Mouse (Mus musculus) heart, embryonic 15.5 days (tissue): ENCODE measurements around the gene H2-M3. TPM values are rescaled to one million over a fixed set of nuclear protein-coding genes. Genes with fewer than 3 reads are reported as not detected.

Source experiments
- ATAC-seq: fragments of 200-750 bp; cut with Nextera tagmentation; replicated peaks from 2 replicates; pipeline ENCODE4 v1.8.0; 2017; ENCODE audit warnings: low read depth, moderate TSS enrichment; ENCODE audit not compliant: insufficient number of reproducible peaks, insufficient read depth, low FRiP score
- H3K27ac ChIP-seq: fragments of 300-500 bp; sonication (generic); 2 replicates; pipeline ENCODE4 v1.5.1; 2015; ENCODE audit warnings: mild to moderate bottlenecking, inconsistent platforms
- H3K27me3 ChIP-seq: fragments of 300-500 bp; sonication (generic); 2 replicates; pipeline ENCODE4 v1.6.1; 2015; ENCODE audit warnings: inconsistent platforms
- H3K36me3 ChIP-seq: fragments of 300-500 bp; sonication (generic); 2 replicates; pipeline ENCODE4 v1.6.1; 2015; ENCODE audit warnings: mild to moderate bottlenecking, inconsistent platforms
- H3K4me1 ChIP-seq: fragments of 300-500 bp; sonication (generic); replicated peaks from 2 replicates; pipeline ENCODE4 v1.6.1; 2015; ENCODE audit warnings: inconsistent platforms
- H3K4me2 ChIP-seq: fragments of 300-500 bp; sonication (generic); 2 replicates; pipeline ENCODE4 v1.6.1; 2015; ENCODE audit warnings: inconsistent platforms, mild to moderate bottlenecking, moderate library complexity
- H3K4me3 ChIP-seq: fragments of 300-500 bp; sonication (generic); 2 replicates; pipeline ENCODE4 v1.5.1; 2015; ENCODE audit warnings: mild to moderate bottlenecking, inconsistent platforms
- H3K9ac ChIP-seq: fragments of 300-500 bp; sonication (generic); 2 replicates; pipeline ENCODE4 v1.6.1; 2015; ENCODE audit warnings: mild to moderate bottlenecking, inconsistent platforms
- H3K9me3 ChIP-seq: fragments of 300-500 bp; sonication (generic); replicated peaks from 2 replicates; pipeline ENCODE4 v1.6.1; 2016; ENCODE audit warnings: inconsistent platforms
- WGBS: fragments of 180-500 bp; shearing (Covaris S2); methylation state at CpG from one replicate; pipeline ENCODE4 v1.1.7; 2015; ENCODE audit warnings: mixed read lengths; 5-methylcytosine and 5-hydroxymethylcytosine counted together
- polyA plus RNA-seq: library from polyadenylated mRNA; unstranded; fragments of >200 nt; fragmentation: Nextera tagmentation; extraction: Ambion mirVana; gene quantifications from 2 replicates; pipeline ENCODE4 v1.2.1, GENCODE M21; 2015

The H2-M3 gene
- polyA plus RNA-seq, 1 experiment from 2014 or later, result 1.5 TPM

DNA sequence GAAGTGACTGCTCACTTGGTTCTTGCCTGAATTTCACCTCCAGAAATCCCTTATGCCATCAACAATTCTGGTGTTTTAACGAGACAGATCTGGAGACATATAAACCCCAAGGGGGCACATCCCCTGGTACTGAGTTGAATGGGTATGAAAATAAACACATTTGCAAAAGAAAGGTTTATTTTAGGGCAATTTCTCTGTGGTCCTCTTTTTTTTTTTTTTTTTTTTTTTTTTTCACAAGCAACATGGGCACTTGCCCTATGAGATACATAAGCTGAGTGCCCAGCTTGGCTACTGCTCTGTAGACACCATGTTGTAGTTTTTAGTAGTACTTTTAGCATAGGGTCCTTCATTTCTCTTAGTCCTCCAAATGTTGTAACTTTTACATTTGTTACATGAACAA lies 13.3 kb downstream of the H2-M3 start, which contains the start of gene Olfr99:
Gene Olfr99, minus strand, starts transcription at position 101 of the 400 bp plus-strand sequence.
- no peaks in the 10 kb centered on the region for H3K4me1 ChIP-seq
- H3K27me3 ChIP-seq, result no peaks in the 10 kb centered on the region
- no peak within 1 kb of the TSS for H3K27ac ChIP-seq
- 62% methylated on average over 1 of the region's 1 CpGs for WGBS
- no peak within 1 kb of the TSS for H3K9ac ChIP-seq
- H3K4me2 ChIP-seq, result no peak within 1 kb of the TSS
- H3K9me3 ChIP-seq, result no peaks in the 10 kb centered on the region
- no peaks in the 10 kb centered on the region for H3K36me3 ChIP-seq
- no peak within 1 kb of the TSS for H3K4me3 ChIP-seq
- no peak for ATAC-seq

DNA sequence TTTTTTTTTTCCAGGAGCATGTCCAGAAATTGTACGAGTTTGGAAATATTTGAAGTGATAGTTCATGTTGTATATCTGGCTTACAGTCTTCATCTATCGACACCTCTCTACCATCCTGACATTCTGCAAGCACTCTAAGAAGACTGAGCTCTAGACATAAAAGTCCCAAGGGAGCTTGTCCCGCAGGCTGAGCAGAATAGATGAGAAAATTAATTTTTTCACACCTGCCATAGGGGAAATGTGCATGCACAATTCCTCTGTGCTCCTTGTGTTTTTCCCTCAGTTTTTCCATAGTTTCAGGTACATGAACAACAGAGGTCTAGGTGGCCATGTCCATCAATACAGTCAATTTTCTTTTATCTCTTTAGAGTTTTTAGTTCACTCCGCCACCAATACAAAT lies 34.2 kb downstream of the H2-M3 start, which contains the start of gene Olfr101:
Gene Olfr101, minus strand, starts transcription at position 101 of the 400 bp plus-strand sequence.
- Histone ChIP-seq H3K9ac (no peak within 1 kb of the TSS), H3K4me1 (no peaks in the 10 kb centered on the region), H3K36me3 (no peaks in the 10 kb centered on the region), H3K27ac (no peak within 1 kb of the TSS), H3K4me3 (no peak within 1 kb of the TSS), H3K4me2 (no peak within 1 kb of the TSS), H3K9me3 (no peaks in the 10 kb centered on the region), H3K27me3 (no peaks in the 10 kb centered on the region)
- 66% methylated on average over 4 of the region's 4 CpGs for WGBS
- no peak for ATAC-seq

DNA sequence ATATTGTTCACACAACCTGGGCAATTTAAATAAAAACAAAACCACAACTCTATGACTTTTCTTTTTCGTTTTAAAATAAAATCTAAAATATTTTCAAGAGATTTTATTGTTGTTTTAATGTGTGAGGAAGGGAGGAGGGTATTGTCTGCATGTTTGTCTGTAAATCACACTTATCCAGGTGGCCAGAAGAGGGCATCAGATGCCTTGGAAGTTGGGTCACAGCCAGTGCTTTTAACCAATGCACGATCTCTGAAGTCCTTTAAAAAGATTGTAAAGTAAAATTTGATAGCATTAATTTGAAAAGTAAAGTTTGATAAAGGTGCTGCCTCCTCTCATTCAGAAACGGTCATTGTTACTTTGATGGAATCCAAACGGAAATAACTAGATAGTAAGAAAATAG lies 38.5 kb downstream of the H2-M3 start:
- no peaks in the 10 kb centered on the region for H3K36me3 ChIP-seq
- 30% methylated on average over 4 of the region's 4 CpGs for WGBS
- no peak overlapping the region for H3K9ac ChIP-seq
- H3K4me2 ChIP-seq, result no peak overlapping the region
- no peaks in the 10 kb centered on the region for H3K27me3 ChIP-seq
- H3K9me3 ChIP-seq, result no peaks in the 10 kb centered on the region
- no peak overlapping the region for H3K27ac ChIP-seq
- H3K4me3 ChIP-seq, result no peak overlapping the region
- no peak for ATAC-seq
- H3K4me1 ChIP-seq, result no peaks in the 10 kb centered on the region

DNA sequence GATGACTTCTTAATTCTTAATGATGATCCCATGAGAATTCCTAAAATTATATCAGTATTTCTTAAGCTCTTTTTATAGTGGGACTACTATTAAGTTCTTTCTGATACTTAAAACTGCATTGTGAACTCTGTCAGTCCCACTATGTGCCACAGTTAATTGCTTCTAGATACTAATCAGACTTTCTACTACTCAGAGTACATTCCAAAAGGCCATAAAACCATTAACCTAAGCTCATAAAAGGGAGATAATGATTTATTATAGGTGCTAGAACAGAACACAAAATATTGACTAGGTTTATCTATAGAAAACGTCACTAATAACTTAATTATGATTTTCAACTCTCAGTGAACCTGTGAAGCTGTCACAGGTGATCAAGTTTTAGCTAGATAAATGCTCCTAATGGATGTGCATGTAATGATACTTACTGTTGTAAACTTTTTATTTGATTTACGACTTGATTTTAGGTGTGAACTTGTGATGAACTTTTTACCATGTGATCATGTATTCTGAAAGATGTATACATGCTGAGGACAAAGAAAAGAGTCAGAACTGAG lies 40.2 kb downstream of the H2-M3 start:
- no peaks in the 10 kb centered on the region for H3K27me3 ChIP-seq
- WGBS, result 37% methylated on average over 2 of the region's 2 CpGs
- no peaks in the 10 kb centered on the region for H3K9me3 ChIP-seq
- ATAC-seq, result no peak
- no peak overlapping the region for H3K4me2 ChIP-seq
- H3K9ac ChIP-seq, result no peak overlapping the region
- no peak overlapping the region for H3K27ac ChIP-seq
- H3K4me3 ChIP-seq, result no peak overlapping the region
- H3K4me1 ChIP-seq, result no peaks in the 10 kb centered on the region
- no peaks in the 10 kb centered on the region for H3K36me3 ChIP-seq

DNA sequence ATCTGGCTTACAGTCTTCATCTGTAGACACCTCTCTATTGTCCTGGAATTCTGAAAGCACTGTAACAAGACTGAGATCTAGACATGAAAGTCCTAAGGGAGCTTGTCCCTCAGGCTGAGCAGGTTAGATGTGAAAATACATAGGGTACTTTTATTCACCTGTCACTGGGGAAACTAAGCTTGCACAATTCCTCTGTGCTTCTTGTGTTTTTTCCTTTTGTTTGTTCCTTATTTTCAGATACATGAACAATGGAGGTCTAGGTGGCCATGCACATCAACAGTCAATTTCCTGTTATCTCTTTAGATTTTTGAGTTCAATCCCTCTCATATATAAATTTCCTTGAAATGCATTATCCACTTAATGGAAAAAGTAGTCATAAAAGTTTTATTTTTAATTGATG lies 46.9 kb downstream of the H2-M3 start, which contains the start of gene Olfr102:
Gene Olfr102, minus strand, starts transcription at position 101 of the 400 bp plus-strand sequence.
- H3K27me3 ChIP-seq, result no peaks in the 10 kb centered on the region
- H3K4me2 ChIP-seq, result no peak within 1 kb of the TSS
- H3K4me3 ChIP-seq, result no peak within 1 kb of the TSS
- no peaks in the 10 kb centered on the region for H3K4me1 ChIP-seq
- H3K9ac ChIP-seq, result no peak within 1 kb of the TSS
- ATAC-seq, result no peak
- no peak within 1 kb of the TSS for H3K27ac ChIP-seq
- H3K36me3 ChIP-seq, result no peaks in the 10 kb centered on the region
- no peaks in the 10 kb centered on the region for H3K9me3 ChIP-seq

Other genes starting within 250 kb of the H2-M3 start
- 0.13 TPM in 1 of 2 replicates, not detected in the other for gene Mog, start 246.8 kb upstream of the H2-M3 start, polyA plus RNA-seq
- gene Gabbr1, start 224.3 kb upstream of the H2-M3 start, polyA plus RNA-seq, result 4.6 and 5.6 TPM in 2 replicates
- gene Olfr90, start 181.7 kb upstream of the H2-M3 start, polyA plus RNA-seq, result not detected in 2 replicates
- not detected in 2 replicates for gene Olfr91, start 171.9 kb upstream of the H2-M3 start, polyA plus RNA-seq
- gene Olfr92, start 150.1 kb upstream of the H2-M3 start, polyA plus RNA-seq, result not detected in 2 replicates
- not detected in 2 replicates for gene Olfr93, start 108.7 kb upstream of the H2-M3 start, polyA plus RNA-seq
- 0.35 and 2.7 TPM in 2 replicates for gene Ubd, start 76.3 kb upstream of the H2-M3 start, polyA plus RNA-seq
- gene Olfr94, start 69.2 kb upstream of the H2-M3 start, polyA plus RNA-seq, result not detected in 2 replicates
- not detected in 2 replicates for gene Olfr95, start 57.1 kb upstream of the H2-M3 start, polyA plus RNA-seq
- not detected in 2 replicates for gene Olfr96, start 50.1 kb upstream of the H2-M3 start, polyA plus RNA-seq
- gene Olfr97, start 32.9 kb upstream of the H2-M3 start, polyA plus RNA-seq, result not detected in 2 replicates
- not detected in 2 replicates for gene Olfr98, start 6.5 kb upstream of the H2-M3 start, polyA plus RNA-seq
- gene Olfr99, start 13.2 kb downstream of the H2-M3 start, polyA plus RNA-seq, result 0.10 TPM in 1 of 2 replicates, not detected in the other
- gene Olfr101, start 34.1 kb downstream of the H2-M3 start, polyA plus RNA-seq, result not detected in 2 replicates
- gene Olfr102, start 46.8 kb downstream of the H2-M3 start, polyA plus RNA-seq, result not detected in 2 replicates
- gene Olfr103, start 69.5 kb downstream of the H2-M3 start, polyA plus RNA-seq, result not detected in 2 replicates
- not detected in 2 replicates for gene Olfr104-ps, start 89.4 kb downstream of the H2-M3 start, polyA plus RNA-seq
- gene Olfr105-ps, start 108.8 kb downstream of the H2-M3 start, polyA plus RNA-seq, result not detected in 2 replicates
- not detected in 2 replicates for gene Olfr106-ps, start 120.2 kb downstream of the H2-M3 start, polyA plus RNA-seq
- gene Olfr107, start 129.0 kb downstream of the H2-M3 start, polyA plus RNA-seq, result not detected in 2 replicates
- gene Olfr108, start 175.3 kb downstream of the H2-M3 start, polyA plus RNA-seq, result not detected in 2 replicates
- not detected in 2 replicates for gene Olfr109, start 188.7 kb downstream of the H2-M3 start, polyA plus RNA-seq
- 0.24 TPM in 1 of 2 replicates, not detected in the other for gene H2-M2, start 213.3 kb downstream of the H2-M3 start, polyA plus RNA-seq
- gene Olfr110, start 222.2 kb downstream of the H2-M3 start, polyA plus RNA-seq, result not detected in 2 replicates
- not detected in 2 replicates for gene Olfr111, start 237.8 kb downstream of the H2-M3 start, polyA plus RNA-seq